Mouse (Mus musculus): ENCODE data around the gene Rabl3. TPM values are rescaled to one million over a fixed set of nuclear protein-coding genes. Genes with fewer than 3 reads are reported as not detected.

The Rabl3 gene
- total and polyA plus RNA-seq, 2 experiments from 2014 or later: 5.9 to 11.6 TPM

- no peaks in the 10 kb centered on the region for H3K9me3 ChIP-seq (ENCODE audit: low read length)
- H3K36me3 ChIP-seq (ENCODE audit: insufficient read depth, low read length): no peaks in the 10 kb centered on the region
- no peak for DNase-seq (ENCODE audit: low spot score)
- no peak overlapping the region for H3K9ac ChIP-seq (replicated peaks; ENCODE audit: low read length, poor library complexity, severe bottlenecking)
- WGBS: 48% methylated on average over 8 of the region's 8 CpGs
- H3K4me3 ChIP-seq (ENCODE audit: low read depth, low read length): no peak overlapping the region
- no peak overlapping the region for H3K4me2 ChIP-seq (ENCODE audit: low read depth, low read length, poor library complexity, severe bottlenecking)
- no peak for ATAC-seq (ENCODE audit: low FRiP score)
- no peak for TF ChIP-seq CTCF (IDR thresholded peaks at IDR 0.05)
- no peaks in the 10 kb centered on the region for H3K27me3 ChIP-seq (ENCODE audit: insufficient read depth, low read length)
- peak overlapping the region; percentile 65 for H3K27ac ChIP-seq (ENCODE audit: low read depth, low read length)
- H3K4me1 ChIP-seq (ENCODE audit: insufficient read depth, low read length): 0 out of 2 replicates have a peak, but pooled peaks cover 2% of the 10 kb centered on the region
Observed at GRCm38 (mm10) chr16:37610333-37610732, 70.6 kb downstream of the Rabl3 start.

DNA sequence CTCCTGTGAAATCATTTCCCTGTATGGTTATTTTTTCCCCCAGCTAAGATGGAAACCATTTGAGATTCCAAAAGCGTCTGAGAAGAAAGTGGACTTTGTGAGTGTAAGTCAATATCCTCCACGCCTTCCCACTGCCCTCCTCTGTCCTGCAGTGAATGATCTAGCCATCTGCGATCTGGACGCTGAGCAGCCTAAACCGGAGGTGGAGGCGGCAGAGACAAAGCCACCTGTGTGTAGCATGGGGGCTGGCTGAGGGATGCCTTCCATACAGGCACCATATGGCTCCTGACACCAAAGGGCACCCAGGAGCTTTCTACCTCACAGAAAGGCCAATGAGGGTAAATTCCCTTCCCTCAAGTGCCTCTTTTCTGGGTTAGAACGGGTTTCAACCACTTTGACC, 71.4 kb downstream of the Rabl3 start:
- Histone ChIP-seq H3K27me3 (ENCODE audit: insufficient read depth, low read length) (no peaks in the 10 kb centered on the region), H3K9me3 (ENCODE audit: low read length) (no peaks in the 10 kb centered on the region), H3K4me1 (ENCODE audit: insufficient read depth, low read length) (0 out of 2 replicates have a peak, but pooled peaks cover 2% of the 10 kb centered on the region), H3K9ac (replicated peaks; ENCODE audit: low read length, poor library complexity, severe bottlenecking) (no peak overlapping the region), H3K4me2 (ENCODE audit: low read depth, low read length, poor library complexity, severe bottlenecking) (no peak overlapping the region), H3K36me3 (ENCODE audit: insufficient read depth, low read length) (no peaks in the 10 kb centered on the region), H3K27ac (ENCODE audit: low read depth, low read length) (no peak overlapping the region), H3K4me3 (ENCODE audit: low read depth, low read length) (no peak overlapping the region)
- no peak for ATAC-seq (ENCODE audit: low FRiP score)
- no peak for TF ChIP-seq CTCF (IDR thresholded peaks at IDR 0.05)
- WGBS: 84% methylated on average over 7 of the region's 7 CpGs
- DNase-seq (ENCODE audit: low spot score): no peak

GRCm38 (mm10) chr16:37612013-37612412, 72.3 kb downstream of the Rabl3 start:
- ATAC-seq (ENCODE audit: low FRiP score): no peak

DNA sequence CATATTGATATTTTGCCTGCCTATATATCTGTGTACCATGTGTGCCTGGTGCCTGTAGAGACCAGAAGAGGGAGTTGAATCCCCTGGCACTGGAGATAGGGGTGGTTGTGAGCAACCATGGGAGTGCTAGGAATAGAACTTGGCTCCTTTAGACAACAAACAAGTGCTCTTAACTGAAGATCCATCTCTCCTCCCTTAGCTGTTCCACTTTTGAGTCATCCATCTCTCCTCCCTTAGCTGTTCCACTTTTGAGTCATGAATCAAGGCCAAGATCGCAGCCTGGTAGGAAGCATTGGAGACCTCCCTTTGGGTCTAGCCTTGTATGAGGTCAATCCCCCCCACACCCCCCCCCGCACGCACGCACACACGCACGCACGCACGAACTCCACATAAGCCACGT, 74.9 kb downstream of the Rabl3 start:
- Histone ChIP-seq H3K4me3 (ENCODE audit: low read depth, low read length) (no peak overlapping the region), H3K27ac (ENCODE audit: low read depth, low read length) (no peak overlapping the region), H3K36me3 (ENCODE audit: insufficient read depth, low read length) (no peaks in the 10 kb centered on the region), H3K9ac (replicated peaks; ENCODE audit: low read length, poor library complexity, severe bottlenecking) (no peak overlapping the region), H3K4me1 (ENCODE audit: insufficient read depth, low read length) (no peaks in the 10 kb centered on the region), H3K27me3 (ENCODE audit: insufficient read depth, low read length) (no peaks in the 10 kb centered on the region), H3K9me3 (ENCODE audit: low read length) (no peaks in the 10 kb centered on the region), H3K4me2 (ENCODE audit: low read depth, low read length, poor library complexity, severe bottlenecking) (no peak overlapping the region)
- ATAC-seq (ENCODE audit: low FRiP score) (no peak), DNase-seq (ENCODE audit: low spot score) (no peak)
- no peak for TF ChIP-seq CTCF (IDR thresholded peaks at IDR 0.05)
- 86% methylated on average over 9 of the region's 9 CpGs for WGBS

More at GRCm38 (mm10) chr16:37612013-37612412, 72.3 kb downstream of the Rabl3 start:
- Histone ChIP-seq H3K4me1 (ENCODE audit: insufficient read depth, low read length) (0 out of 2 replicates have a peak, but pooled peaks cover 2% of the 10 kb centered on the region), H3K9me3 (ENCODE audit: low read length) (no peaks in the 10 kb centered on the region), H3K27me3 (ENCODE audit: insufficient read depth, low read length) (no peaks in the 10 kb centered on the region), H3K27ac (ENCODE audit: low read depth, low read length) (no peak overlapping the region), H3K9ac (replicated peaks; ENCODE audit: low read length, poor library complexity, severe bottlenecking) (no peak overlapping the region), H3K4me2 (ENCODE audit: low read depth, low read length, poor library complexity, severe bottlenecking) (no peak overlapping the region), H3K4me3 (ENCODE audit: low read depth, low read length) (no peak overlapping the region), H3K36me3 (ENCODE audit: insufficient read depth, low read length) (no peaks in the 10 kb centered on the region)
- DNase-seq (ENCODE audit: low spot score): no peak
- WGBS: 97% methylated on average over 5 of the region's 5 CpGs
- TF ChIP-seq CTCF (IDR thresholded peaks at IDR 0.05): no peak

- no peak for TF ChIP-seq CTCF (IDR thresholded peaks at IDR 0.05)
- Histone ChIP-seq H3K9me3 (ENCODE audit: low read length) (no peaks in the 10 kb centered on the region), H3K9ac (replicated peaks; ENCODE audit: low read length, poor library complexity, severe bottlenecking) (no peak overlapping the region), H3K4me1 (ENCODE audit: insufficient read depth, low read length) (no peaks in the 10 kb centered on the region), H3K27me3 (ENCODE audit: insufficient read depth, low read length) (no peaks in the 10 kb centered on the region), H3K4me3 (ENCODE audit: low read depth, low read length) (no peak overlapping the region), H3K27ac (ENCODE audit: low read depth, low read length) (no peak overlapping the region), H3K4me2 (ENCODE audit: low read depth, low read length, poor library complexity, severe bottlenecking) (no peak overlapping the region), H3K36me3 (ENCODE audit: insufficient read depth, low read length) (no peaks in the 10 kb centered on the region)
- ATAC-seq (ENCODE audit: low FRiP score) (no peak), DNase-seq (ENCODE audit: low spot score) (no peak)
- 71% methylated on average over 8 of the region's 8 CpGs for WGBS
Observed at GRCm38 (mm10) chr16:37615429-37615828, 75.7 kb downstream of the Rabl3 start.

- DNase-seq (ENCODE audit: low spot score) (no peak), ATAC-seq (ENCODE audit: low FRiP score) (no peak)
- H3K9me3 ChIP-seq (ENCODE audit: low read length): no peaks in the 10 kb centered on the region
- no peaks in the 10 kb centered on the region for H3K36me3 ChIP-seq (ENCODE audit: insufficient read depth, low read length)
- H3K4me3 ChIP-seq (ENCODE audit: low read depth, low read length): no peak overlapping the region
- TF ChIP-seq CTCF (IDR thresholded peaks at IDR 0.05): no peak
- WGBS: 79% methylated on average over 8 of the region's 8 CpGs
- H3K4me2 ChIP-seq (ENCODE audit: low read depth, low read length, poor library complexity, severe bottlenecking): no peak overlapping the region
- H3K27me3 ChIP-seq (ENCODE audit: insufficient read depth, low read length): no peaks in the 10 kb centered on the region
- no peaks in the 10 kb centered on the region for H3K4me1 ChIP-seq (ENCODE audit: insufficient read depth, low read length)
- H3K9ac ChIP-seq (replicated peaks; ENCODE audit: low read length, poor library complexity, severe bottlenecking): no peak overlapping the region
- H3K27ac ChIP-seq (ENCODE audit: low read depth, low read length): no peak overlapping the region
Observed at GRCm38 (mm10) chr16:37616104-37616503, 76.4 kb downstream of the Rabl3 start.
